Mouse (Mus musculus) embryonic fibroblast, embryonic 13.5 days (primary cell): ENCODE measurements around the gene Klf12. TPM values are rescaled to one million over a fixed set of nuclear protein-coding genes. Genes with fewer than 3 reads are reported as not detected.

Experiments used
- H3K27ac ChIP-seq: 2 replicates; pipeline ENCODE4 v1.5.1; 2012; ENCODE audit warnings: low read length, control low read depth, inconsistent platforms; ENCODE audit not compliant: insufficient read depth
- H3K4me1 ChIP-seq: 2 replicates; pipeline ENCODE4 v1.6.1; 2011; ENCODE audit warnings: low read length; ENCODE audit not compliant: control insufficient read depth, insufficient read depth
- H3K4me3 ChIP-seq: 2 replicates; pipeline ENCODE4 v1.5.1; 2011; ENCODE audit warnings: mild to moderate bottlenecking, control low read depth, low read length; ENCODE audit not compliant: insufficient read depth
- CTCF ChIP-seq: IDR thresholded peaks from 2 replicates; pipeline ENCODE4 v1.5.1; 2011; ENCODE audit warnings: mild to moderate bottlenecking, control low read depth, low read length, moderate library complexity, borderline replicate concordance; ENCODE audit not compliant: insufficient read depth
- POLR2A ChIP-seq: IDR thresholded peaks from 2 replicates; pipeline ENCODE4 v1.6.1; 2011; ENCODE audit warnings: low read depth, mild to moderate bottlenecking, control low read depth, low read length, moderate library complexity
- polyA plus RNA-seq: library from polyadenylated mRNA; stranded (reverse); fragments of >200 nt; gene quantifications from 2 replicates; pipeline ENCODE4 v1.2.4, GENCODE M21; 2011; ENCODE audit warnings: low read depth; ENCODE audit not compliant: missing spikeins, insufficient read length

The Klf12 gene
- polyA plus RNA-seq, 1 experiment, result 13.0 TPM

GRCm38 (mm10) chr14:100209814-100210419, 74.6 kb downstream of the Klf12 start:
- Histone ChIP-seq H3K4me3 (no peak overlapping the region), H3K4me1 (no peaks in the 10 kb centered on the region; the same call in 1 of the 2 replicates), H3K27ac (no peak overlapping the region)
- no peak for TF ChIP-seq POLR2A
- TF ChIP-seq CTCF, result no peak

- no peak for TF ChIP-seq CTCF
- TF ChIP-seq POLR2A, result no peak
- no peak overlapping the region for H3K4me3 ChIP-seq
- no peaks in the 10 kb centered on the region; the same call in 1 of the 2 replicates for H3K4me1 ChIP-seq
- H3K27ac ChIP-seq, result no peak overlapping the region
Measured at GRCm38 (mm10) chr14:100207081-100207480, 77.4 kb downstream of the Klf12 start.

- Histone ChIP-seq H3K4me1 (no peaks in the 10 kb centered on the region; the same call in 1 of the 2 replicates), H3K27ac (no peak overlapping the region)
- no peak for TF ChIP-seq CTCF
- no peak for TF ChIP-seq POLR2A
Measured at GRCm38 (mm10) chr14:100206207-100206606, 78.3 kb downstream of the Klf12 start.

GRCm38 (mm10) chr14:100200058-100200688, 84.3 kb downstream of the Klf12 start:
- no peak overlapping the region for H3K4me3 ChIP-seq
- H3K4me1 ChIP-seq, result no peaks in the 10 kb centered on the region

More at GRCm38 (mm10) chr14:100206207-100206606, 78.3 kb downstream of the Klf12 start:
- no peak overlapping the region for H3K4me3 ChIP-seq

GRCm38 (mm10) chr14:100198636-100199035, 85.8 kb downstream of the Klf12 start:
- Histone ChIP-seq H3K27ac (no peak overlapping the region), H3K4me1 (no peaks in the 10 kb centered on the region), H3K4me3 (no peak overlapping the region)
- TF ChIP-seq CTCF (no peak), POLR2A (no peak)

More at GRCm38 (mm10) chr14:100200058-100200688, 84.3 kb downstream of the Klf12 start:
- H3K27ac ChIP-seq, result no peak overlapping the region
- TF ChIP-seq POLR2A (no peak), CTCF (no peak)

- TF ChIP-seq CTCF (no peak), POLR2A (no peak)
- H3K4me3 ChIP-seq, result no peak overlapping the region
- no peak overlapping the region for H3K27ac ChIP-seq
- no peaks in the 10 kb centered on the region for H3K4me1 ChIP-seq
Measured at GRCm38 (mm10) chr14:100197199-100197598, 87.3 kb downstream of the Klf12 start.

- no peak overlapping the region for H3K27ac ChIP-seq
- TF ChIP-seq CTCF, result no peak
- no peak for TF ChIP-seq POLR2A
- no peak overlapping the region for H3K4me3 ChIP-seq
- no peaks in the 10 kb centered on the region; the same call in 1 of the 2 replicates for H3K4me1 ChIP-seq
Measured at GRCm38 (mm10) chr14:100189490-100190197, 94.8 kb downstream of the Klf12 start.

- H3K27ac ChIP-seq, result no peak overlapping the region
- no peak overlapping the region for H3K4me3 ChIP-seq
- TF ChIP-seq CTCF (no peak), POLR2A (no peak)
- H3K4me1 ChIP-seq, result no peaks in the 10 kb centered on the region; the same call in 1 of the 2 replicates
Measured at GRCm38 (mm10) chr14:100187372-100187771, 97.1 kb downstream of the Klf12 start.

GRCm38 (mm10) chr14:100177796-100178195, 106.7 kb downstream of the Klf12 start:
- Histone ChIP-seq H3K4me3 (no peak overlapping the region), H3K4me1 (peaks cover 3% of the 10 kb centered on the region; the same call in 1 of the 2 replicates), H3K27ac (no peak overlapping the region)
- no peak for TF ChIP-seq CTCF
- no peak for TF ChIP-seq POLR2A
